Mouse (Mus musculus): Measurements from ENCODE around the gene Hfe2. TPM values are rescaled to one million over a fixed set of nuclear protein-coding genes. Genes with fewer than 3 reads are reported as not detected.
"Not testable (repeated sequence)": the region's sequence is repeated elsewhere in the genome, so short reads cannot be mapped to it uniquely, and the experiment has no call there.

Gene Hfe2
- total RNA-seq, 2 experiments from 2014 or later, result 0.25 to 0.30 TPM

- DNase-seq (ENCODE audit: low spot score in 2 of 2), result no peak
Measured at GRCm38 (mm10) chr3:96496216-96496615, 28.8 kb upstream of the Hfe2 start.

GRCm38 (mm10) chr3:96496620-96497275 is 28.2 kb upstream of the Hfe2 start:
- not testable (repeated sequence) for DNase-seq (ENCODE audit: low spot score in 2 of 2)

- peak; percentile 81 to 95 for DNase-seq (ENCODE audit: low spot score in 2 of 2)
Measured at GRCm38 (mm10) chr3:96497451-96498028, 27.4 kb upstream of the Hfe2 start.

GRCm38 (mm10) chr3:96498476-96499245 is 26.3 kb upstream of the Hfe2 start:
- no peak for DNase-seq (ENCODE audit: low spot score in 2 of 2)

- DNase-seq (ENCODE audit: low spot score in 2 of 2), result peak; percentile 71 to 92
Measured at GRCm38 (mm10) chr3:96499481-96500288, 25.3 kb upstream of the Hfe2 start.

GRCm38 (mm10) chr3:96500289-96500621 is 24.7 kb upstream of the Hfe2 start:
- peak; percentile 92 to 99 for DNase-seq (ENCODE audit: low spot score in 2 of 2)

- DNase-seq (ENCODE audit: low spot score in 2 of 2), result peak; percentile 80 to 94
Measured at GRCm38 (mm10) chr3:96500691-96501265, 24.2 kb upstream of the Hfe2 start.

- peak; percentile 80 to 93 for DNase-seq (ENCODE audit: low spot score in 2 of 2)
Measured at GRCm38 (mm10) chr3:96501391-96502115, 23.4 kb upstream of the Hfe2 start.

GRCm38 (mm10) chr3:96502181-96503082 is 22.5 kb upstream of the Hfe2 start:
- no peak for DNase-seq (ENCODE audit: low spot score in 2 of 2)

GRCm38 (mm10) chr3:96503083-96503450 is 21.9 kb upstream of the Hfe2 start:
- DNase-seq (ENCODE audit: low spot score in 2 of 2), result peak; percentile 43 to 84

- no peak for DNase-seq (ENCODE audit: low spot score in 2 of 2)
Measured at GRCm38 (mm10) chr3:96503946-96504345, 21.0 kb upstream of the Hfe2 start.

- no peak for DNase-seq (ENCODE audit: low spot score in 2 of 2)
Measured at GRCm38 (mm10) chr3:96504931-96505330, 20.0 kb upstream of the Hfe2 start.

- no peak for DNase-seq (ENCODE audit: low spot score in 2 of 2)
Measured at GRCm38 (mm10) chr3:96506396-96507047, 18.4 kb upstream of the Hfe2 start.

GRCm38 (mm10) chr3:96507966-96508365 is 17.0 kb upstream of the Hfe2 start:
- DNase-seq (ENCODE audit: low spot score in 2 of 2), result not testable (repeated sequence)

GRCm38 (mm10) chr3:96520171-96520570 is 4.8 kb upstream of the Hfe2 start:
- no peak for DNase-seq (ENCODE audit: low spot score in 2 of 2)

GRCm38 (mm10) chr3:96522149-96522548 is 2.8 kb upstream of the Hfe2 start:
- no peak for DNase-seq (ENCODE audit: low spot score in 2 of 2)

- DNase-seq (ENCODE audit: low spot score in 2 of 2), result no peak
Measured at GRCm38 (mm10) chr3:96524028-96524810, 753 bp upstream of the Hfe2 start.
